ENCODE assay signal across 27 mouse cellular contexts in the genomic region with DNA sequence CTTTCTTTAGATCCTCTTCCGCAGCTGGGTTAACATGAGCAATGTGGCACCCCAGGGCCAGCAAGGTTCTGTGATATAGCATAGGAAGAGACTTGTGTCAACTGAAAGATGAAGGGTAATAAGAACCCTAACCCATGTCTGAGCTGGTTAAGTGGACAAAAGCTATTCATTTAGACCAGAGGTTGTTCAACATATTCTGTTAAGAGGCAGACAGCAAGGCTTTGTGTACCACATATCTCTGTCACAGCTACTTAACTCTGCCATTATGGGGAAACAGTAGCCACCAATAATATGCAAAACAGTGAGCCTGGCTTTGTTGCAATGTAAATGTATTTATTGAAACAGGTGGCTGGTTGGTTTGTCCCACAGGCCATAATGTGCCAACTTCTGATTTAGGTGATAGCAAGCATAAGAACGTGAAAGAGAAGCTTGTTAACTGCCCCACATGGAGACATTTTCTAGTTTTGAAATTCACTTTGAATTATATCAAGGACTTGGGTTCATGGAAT.
DNase-seq lines count a peak whose midpoint lies in the region; ATAC-seq and TF ChIP-seq lines count a peak whose summit lies in the region.
"Had no signal": no experiment of that assay in that cellular context is flagged by ENCODE, and none has a peak within 500 bp of the region (broad histone marks: within the 10 kb centered on the region; RNA-seq: fewer than 3 reads in every experiment).

No protein-coding gene starts in this region.

- peak; percentile 30; the same call in 1 of the 2 replicates for ATAC-seq in hindbrain, embryonic 11.5 days (ENCODE audit: low FRiP score)
- peak; percentile 74; the same call in 1 of the 2 replicates for ATAC-seq in midbrain, embryonic 12.5 days (ENCODE audit: low FRiP score, low read depth)
- ATAC-seq in midbrain, postnatal 0 days (ENCODE audit: low FRiP score), result no peak
- ATAC-seq in neural tube, embryonic 11.5 days (ENCODE audit: insufficient read depth, low FRiP score, low TSS enrichment), result peak; percentile 51; the same call in 1 of the 2 replicates
- ATAC-seq in neural tube, embryonic 15.5 days (ENCODE audit: low FRiP score), result no peak
- ATAC-seq: activated CD4-positive, CD25-positive, alpha-beta regulatory T cell, adult 4 months; CD4-positive, CD25-positive, alpha-beta regulatory T cell, adult 4 months; forebrain, embryonic 13.5 days; forebrain, embryonic 15.5 days; Patski had no signal

- H3K9ac ChIP-seq in hindbrain, embryonic 11.5 days (ENCODE audit: low read depth, low read length), result no peak overlapping the region
- no peak overlapping the region for H3K9ac ChIP-seq in midbrain, embryonic 12.5 days (replicated peaks)
- no peak overlapping the region for H3K9ac ChIP-seq in midbrain, postnatal 0 days (replicated peaks; ENCODE audit: low read length, poor library complexity, severe bottlenecking)
- H3K9ac ChIP-seq in neural tube, embryonic 11.5 days (ENCODE audit: low read length), result no peak overlapping the region
- no peak overlapping the region for H3K9ac ChIP-seq in neural tube, embryonic 15.5 days (replicated peaks)
- H3K9ac ChIP-seq: embryonic facial prominence, embryonic 12.5 days; forebrain, embryonic 13.5 days; forebrain, embryonic 15.5 days had no signal

- no peak overlapping the region for H3K4me3 ChIP-seq in hindbrain, embryonic 11.5 days (ENCODE audit: low read depth, low read length)
- H3K4me3 ChIP-seq in hindbrain, embryonic 10.5 days, result no peak overlapping the region
- H3K4me3 ChIP-seq in midbrain, embryonic 12.5 days, result no peak overlapping the region
- H3K4me3 ChIP-seq in midbrain, postnatal 0 days (ENCODE audit: low read depth, low read length), result no peak overlapping the region
- H3K4me3 ChIP-seq in neural tube, embryonic 11.5 days (ENCODE audit: low read depth, low read length), result no peak overlapping the region
- no peak overlapping the region for H3K4me3 ChIP-seq in neural tube, embryonic 15.5 days (replicated peaks)
- H3K4me3 ChIP-seq: embryonic facial prominence, embryonic 10.5 days; embryonic facial prominence, embryonic 12.5 days; forebrain, embryonic 13.5 days; forebrain, embryonic 15.5 days had no signal

- no peaks in the 10 kb centered on the region for H3K27me3 ChIP-seq in hindbrain, embryonic 11.5 days (ENCODE audit: control insufficient read depth, insufficient read depth, low read length)
- no peaks in the 10 kb centered on the region for H3K27me3 ChIP-seq in hindbrain, embryonic 10.5 days (ENCODE audit: insufficient read depth, poor library complexity, severe bottlenecking)
- H3K27me3 ChIP-seq in midbrain, embryonic 12.5 days, result no peaks in the 10 kb centered on the region
- H3K27me3 ChIP-seq in midbrain, postnatal 0 days (ENCODE audit: insufficient read depth, low read length), result no peaks in the 10 kb centered on the region
- no peaks in the 10 kb centered on the region for H3K27me3 ChIP-seq in neural tube, embryonic 11.5 days (ENCODE audit: control insufficient read depth, insufficient read depth, low read length)
- H3K27me3 ChIP-seq in neural tube, embryonic 15.5 days (replicated peaks), result no peaks in the 10 kb centered on the region
- H3K27me3 ChIP-seq: CH12.LX; embryonic facial prominence, embryonic 12.5 days; forebrain, embryonic 13.5 days; forebrain, embryonic 15.5 days; Patski had no signal

- no peak overlapping the region for H3K27ac ChIP-seq in hindbrain, embryonic 11.5 days (ENCODE audit: low read depth, low read length)
- H3K27ac ChIP-seq in hindbrain, embryonic 10.5 days, result no peak overlapping the region
- no peak overlapping the region for H3K27ac ChIP-seq in midbrain, embryonic 12.5 days (replicated peaks)
- H3K27ac ChIP-seq in midbrain, postnatal 0 days (ENCODE audit: low read depth, low read length), result no peak overlapping the region
- no peak overlapping the region for H3K27ac ChIP-seq in neural tube, embryonic 11.5 days (ENCODE audit: low read depth, low read length)
- H3K27ac ChIP-seq in neural tube, embryonic 15.5 days (replicated peaks), result no peak overlapping the region
- H3K27ac ChIP-seq: embryonic facial prominence, embryonic 10.5 days; embryonic facial prominence, embryonic 12.5 days; forebrain, embryonic 13.5 days; forebrain, embryonic 15.5 days had no signal

- DNase-seq in embryo, embryonic 10.5 days (ENCODE audit: low spot score), result peak; percentile 5
- no peak for DNase-seq in embryo, embryonic 9.5 days (ENCODE audit: extremely low spot score)
- peak; percentile 4 for DNase-seq in hindbrain, embryonic 11.5 days (ENCODE audit: low spot score)
- no peak for DNase-seq in hindbrain, embryonic 10.5 days (ENCODE audit: low spot score)
- DNase-seq in midbrain, postnatal 0 days (ENCODE audit: low spot score), result no peak
- no peak for DNase-seq in neural tube, embryonic 11.5 days (ENCODE audit: low spot score)
- DNase-seq: adrenal gland, adult 8-10 months; adrenal gland, postnatal 14 days; adrenal gland, postnatal 36 days; B cell, adult 2 months; cerebellum, adult 11-12 months; cerebellum, adult 2 months; cerebellum, adult 9-10 months; cerebellum, postnatal 10 days; cerebellum, postnatal 25 days; embryo, embryonic 11 days had no signal

- no peaks in the 10 kb centered on the region for H3K4me1 ChIP-seq in hindbrain, embryonic 11.5 days (replicated peaks; ENCODE audit: control insufficient read depth, insufficient read depth, low read length)
- H3K4me1 ChIP-seq in hindbrain, embryonic 10.5 days (replicated peaks), result peaks cover 9% of the 10 kb centered on the region
- H3K4me1 ChIP-seq in midbrain, embryonic 12.5 days, result 0 out of 2 replicates have a peak, but pooled peaks cover 4% of the 10 kb centered on the region
- H3K4me1 ChIP-seq in midbrain, postnatal 0 days (ENCODE audit: insufficient read depth, low read length), result no peaks in the 10 kb centered on the region
- H3K4me1 ChIP-seq in neural tube, embryonic 11.5 days (ENCODE audit: control insufficient read depth, insufficient read depth, low read length), result no peaks in the 10 kb centered on the region
- H3K4me1 ChIP-seq in neural tube, embryonic 15.5 days, result no peaks in the 10 kb centered on the region
- H3K4me1 ChIP-seq: embryonic facial prominence, embryonic 10.5 days; embryonic facial prominence, embryonic 12.5 days; forebrain, embryonic 13.5 days; forebrain, embryonic 15.5 days had no signal

- H3K4me2 ChIP-seq in hindbrain, embryonic 11.5 days (replicated peaks; ENCODE audit: low read depth, low read length), result no peak overlapping the region
- no peak overlapping the region for H3K4me2 ChIP-seq in midbrain, embryonic 12.5 days (replicated peaks)
- H3K4me2 ChIP-seq in midbrain, postnatal 0 days (ENCODE audit: low read depth, low read length, poor library complexity, severe bottlenecking), result no peak overlapping the region
- H3K4me2 ChIP-seq in neural tube, embryonic 11.5 days (ENCODE audit: low read depth), result no peak overlapping the region
- H3K4me2 ChIP-seq in neural tube, embryonic 15.5 days, result no peak overlapping the region
- H3K4me2 ChIP-seq: embryonic facial prominence, embryonic 12.5 days; forebrain, embryonic 13.5 days; forebrain, embryonic 15.5 days had no signal

- WGBS in hindbrain, embryonic 11.5 days, result 71% methylated on average over 2 of the region's 2 CpGs
- 69% methylated on average over 2 of the region's 2 CpGs for WGBS in hindbrain, embryonic 10.5 days
- WGBS in midbrain, embryonic 12.5 days, result 57% methylated on average over 2 of the region's 2 CpGs
- 43% methylated on average over 2 of the region's 2 CpGs for WGBS in midbrain, postnatal 0 days
- WGBS in neural tube, embryonic 11.5 days, result 60% methylated on average over 2 of the region's 2 CpGs
- WGBS in neural tube, embryonic 15.5 days, result 41% methylated on average over 2 of the region's 2 CpGs

- no peaks in the 10 kb centered on the region for H3K9me3 ChIP-seq in hindbrain, embryonic 11.5 days (ENCODE audit: control insufficient read depth, low read length)
- H3K9me3 ChIP-seq in hindbrain, embryonic 10.5 days, result no peaks in the 10 kb centered on the region
- H3K9me3 ChIP-seq in midbrain, embryonic 12.5 days, result no peaks in the 10 kb centered on the region
- no peaks in the 10 kb centered on the region for H3K9me3 ChIP-seq in midbrain, postnatal 0 days (ENCODE audit: low read length)
- H3K9me3 ChIP-seq in neural tube, embryonic 11.5 days (ENCODE audit: control insufficient read depth, low read length), result no peaks in the 10 kb centered on the region
- no peaks in the 10 kb centered on the region for H3K9me3 ChIP-seq in neural tube, embryonic 15.5 days (replicated peaks)
- H3K9me3 ChIP-seq: embryonic facial prominence, embryonic 10.5 days; embryonic facial prominence, embryonic 12.5 days; forebrain, embryonic 13.5 days; forebrain, embryonic 15.5 days; G1E had no signal

- H3K36me3 ChIP-seq in hindbrain, embryonic 11.5 days (ENCODE audit: control insufficient read depth, insufficient read depth, low read length), result no peaks in the 10 kb centered on the region
- H3K36me3 ChIP-seq in hindbrain, embryonic 10.5 days, result no peaks in the 10 kb centered on the region
- H3K36me3 ChIP-seq in midbrain, embryonic 12.5 days, result no peaks in the 10 kb centered on the region
- H3K36me3 ChIP-seq in midbrain, postnatal 0 days (ENCODE audit: insufficient read depth, low read length), result no peaks in the 10 kb centered on the region
- H3K36me3 ChIP-seq in neural tube, embryonic 11.5 days (ENCODE audit: control insufficient read depth, insufficient read depth, low read length), result no peaks in the 10 kb centered on the region
- no peaks in the 10 kb centered on the region for H3K36me3 ChIP-seq in neural tube, embryonic 15.5 days
- H3K36me3 ChIP-seq: embryonic facial prominence, embryonic 10.5 days; embryonic facial prominence, embryonic 12.5 days; forebrain, embryonic 15.5 days; G1E had no signal

- TF ChIP-seq CTCF in midbrain, postnatal 0 days (IDR thresholded peaks at IDR 0.05), result no peak

Comparison
In these comparisons a context has a peak if more than half of its experiments do, and no peak if none do; other contexts are left out.
1. DNase-seq: peak in embryo, embryonic 10.5 days (single experiment) and hindbrain, embryonic 11.5 days (single experiment); none in embryo, embryonic 9.5 days (single experiment), hindbrain, embryonic 10.5 days (single experiment), midbrain, postnatal 0 days (single experiment) and neural tube, embryonic 11.5 days (single experiment).
2. ATAC-seq: peak in hindbrain, embryonic 11.5 days (single experiment), midbrain, embryonic 12.5 days (single experiment) and neural tube, embryonic 11.5 days (single experiment); none in midbrain, postnatal 0 days (single experiment) and neural tube, embryonic 15.5 days (single experiment).